Mouse (Mus musculus) myocyte (in vitro differentiated cells): ENCODE measurements at regions not wholly inside any gene's neighbourhood (a gene's known extent, or its start where the extent isn't known, plus 50 kb on each side); places are given as distances from the start of the nearest gene placed in this dataset.

Source experiments
- POLR2A ChIP-seq: IDR thresholded peaks from one replicate; pipeline ENCODE4 v1.6.1; 2011; ENCODE audit warnings: low read depth, mild to moderate bottlenecking, control low read depth, moderate library complexity; ENCODE audit not compliant: insufficient read length
- POLR2AphosphoS2 ChIP-seq: IDR thresholded peaks from one replicate; pipeline ENCODE4 v1.6.1; 2011; ENCODE audit warnings: low read depth, control low read depth; ENCODE audit not compliant: insufficient read length
- TCF12 ChIP-seq: IDR thresholded peaks from one replicate; pipeline ENCODE4 v1.6.1; 2011; ENCODE audit warnings: mild to moderate bottlenecking, control low read depth; ENCODE audit not compliant: poor library complexity, insufficient read depth, severe bottlenecking
- USF1 ChIP-seq: IDR thresholded peaks from one replicate; pipeline ENCODE4 v1.6.1; 2011; ENCODE audit warnings: low read depth, mild to moderate bottlenecking, control low read depth, moderate library complexity

DNA sequence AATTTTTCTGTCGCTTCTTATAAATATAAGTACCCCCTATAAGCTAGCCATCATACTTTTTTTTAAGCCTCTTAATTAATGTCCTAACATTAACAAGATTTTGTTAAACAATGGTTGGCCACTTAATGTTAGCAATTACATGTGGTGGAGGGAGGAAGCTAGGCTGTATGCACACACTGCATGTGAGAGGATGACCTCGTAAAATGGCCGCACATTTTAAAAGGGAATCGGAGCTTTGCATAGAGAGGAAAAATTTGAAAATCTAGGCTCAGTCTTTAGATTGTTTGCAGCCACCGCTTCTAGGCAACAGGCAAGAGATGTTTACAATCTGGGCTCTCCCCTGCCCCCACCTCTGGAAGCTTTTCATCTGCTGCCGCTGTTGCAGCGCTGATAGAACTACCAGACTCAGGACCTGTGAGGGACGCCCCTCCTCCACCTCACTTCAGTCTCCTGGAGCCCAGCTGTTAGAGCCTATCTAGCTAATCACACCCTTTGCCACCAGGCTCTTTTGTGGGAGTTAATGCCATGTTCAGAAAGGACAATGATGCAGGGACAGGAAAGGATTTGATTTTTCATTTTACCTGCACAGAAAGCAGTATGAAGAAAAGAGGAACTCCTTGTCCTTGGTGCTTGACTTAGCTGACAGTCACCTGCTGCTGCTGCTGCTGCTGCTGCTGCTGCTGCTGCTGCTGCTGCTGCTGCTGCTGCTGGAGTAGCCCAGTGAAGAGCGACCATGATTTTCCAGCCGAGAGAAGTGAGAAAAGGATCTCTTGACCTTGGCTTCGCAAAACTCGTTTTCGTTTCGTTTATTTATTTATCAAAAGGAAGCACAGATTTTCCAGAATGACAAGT lies 89.7 kb upstream of the Cxxc4 start:
- TF ChIP-seq USF1 (no peak), POLR2A (no peak), POLR2AphosphoS2 (no peak), TCF12 (no peak)
